Mouse (Mus musculus) liver, adult 2 months (tissue): Measurements from ENCODE around the gene Cpne6. TPM values are rescaled to one million over a fixed set of nuclear protein-coding genes. Genes with fewer than 3 reads are reported as not detected.

Experiments used
- DNase-seq: peaks from one replicate; pipeline ENCODE4 v3.0.0-alpha.2; 2011; ENCODE audit warnings: low read depth, low spot score; ENCODE audit errors: extremely low read depth
- H3K27ac ChIP-seq: fragments of 200-500 bp; replicated peaks from 2 replicates; pipeline ENCODE4 v1.5.1; 2012; ENCODE audit warnings: low read depth, mild to moderate bottlenecking, control low read depth, inconsistent platforms, low read length; ENCODE audit not compliant: insufficient read depth
- H3K27me3 ChIP-seq: fragments of 200-500 bp; 2 replicates; pipeline ENCODE4 v1.6.1; 2012; ENCODE audit warnings: mild to moderate bottlenecking, moderate library complexity, low read length, inconsistent platforms; ENCODE audit not compliant: control insufficient read depth, insufficient read depth
- H3K36me3 ChIP-seq: fragments of 200-500 bp; 2 replicates; pipeline ENCODE4 v1.6.1; 2012; ENCODE audit warnings: low read length, inconsistent platforms; ENCODE audit not compliant: control insufficient read depth, insufficient read depth
- H3K4me1 ChIP-seq: fragments of 200-500 bp; 2 replicates; pipeline ENCODE4 v1.6.1; 2011; ENCODE audit warnings: low read length; ENCODE audit not compliant: control insufficient read depth, insufficient read depth
- H3K4me3 ChIP-seq: fragments of 200-500 bp; 2 replicates; pipeline ENCODE4 v1.5.1; 2011; ENCODE audit warnings: low read depth, mild to moderate bottlenecking, control low read depth, low read length, moderate library complexity; ENCODE audit not compliant: insufficient read depth
- H3K79me2 ChIP-seq: fragments of 200-500 bp; 2 replicates; pipeline ENCODE4 v1.6.1; 2012; ENCODE audit warnings: inconsistent platforms, mild to moderate bottlenecking, low read length, moderate library complexity; ENCODE audit not compliant: control insufficient read depth, insufficient read depth
- H3K9ac ChIP-seq: fragments of 200-500 bp; 2 replicates; pipeline ENCODE4 v1.6.1; 2012; ENCODE audit warnings: low read depth, mild to moderate bottlenecking, control low read depth, inconsistent platforms, low read length
- CTCF ChIP-seq: fragments of 200-500 bp; IDR thresholded peaks from 2 replicates; pipeline ENCODE4 v1.5.1; 2011; ENCODE audit warnings: low read depth, low read length, control low read depth
- POLR2A ChIP-seq: fragments of 200-500 bp; IDR thresholded peaks from 2 replicates; pipeline ENCODE4 v1.6.1; 2011; ENCODE audit warnings: low read length, control low read depth; ENCODE audit not compliant: insufficient read depth; ENCODE audit errors: extremely low read depth
- WGBS: fragments of 180-500 bp; shearing (Covaris S2); methylation state at CpG from one replicate; pipeline ENCODE4 v1.1.7; 2018; 5-methylcytosine and 5-hydroxymethylcytosine counted together
- polyA plus RNA-seq: library from polyadenylated mRNA; depleted of rRNA; stranded (reverse); fragments of >200 nt; gene quantifications from 2 replicates; pipeline ENCODE4 v1.2.3, GENCODE M21; 2012
- total RNA-seq: library from RNA; depleted of rRNA; stranded (reverse); fragments of >200 nt; gene quantifications from 2 replicates; pipeline ENCODE4 v1.2.3, GENCODE M21; 2014

Cpne6 gene
- total and polyA plus RNA-seq, 2 experiments: not detected

DNA sequence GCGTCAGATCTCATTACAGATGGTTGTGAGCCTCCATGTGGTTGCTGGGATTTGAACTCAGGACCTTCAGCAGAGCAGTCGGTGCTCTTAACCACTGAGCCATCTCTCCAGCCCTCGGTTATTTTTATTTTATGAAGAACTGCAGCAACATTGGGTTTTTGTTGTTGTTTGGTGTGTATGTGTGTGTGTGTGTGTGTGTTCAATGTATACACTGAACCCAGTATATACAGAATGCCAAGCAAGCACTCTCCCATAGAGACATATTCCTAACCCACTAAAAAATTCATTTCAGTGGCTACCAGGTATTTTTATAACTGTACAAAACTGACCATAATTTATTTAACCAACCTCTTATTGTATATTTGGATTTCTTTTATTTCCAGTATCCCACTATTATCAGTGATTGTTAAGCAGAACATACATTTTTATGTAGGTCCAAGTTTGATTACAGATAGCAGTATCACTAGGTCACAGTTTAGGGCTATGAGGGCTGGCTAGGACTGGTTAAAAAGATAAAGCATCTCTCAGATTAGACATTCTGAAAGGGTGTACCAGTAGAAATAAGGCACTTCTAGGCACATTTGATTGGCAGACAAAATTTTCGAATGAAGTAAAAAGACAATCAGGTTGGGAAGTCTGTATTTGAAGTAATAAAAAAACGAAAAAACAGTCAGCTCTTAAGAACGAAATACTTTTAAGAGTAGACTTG lies 48.6 kb downstream of the Cpne6 start:
- peaks cover 13% of the 10 kb centered on the region for H3K4me1 ChIP-seq
- no peak overlapping the region for H3K9ac ChIP-seq
- no peak for TF ChIP-seq POLR2A
- TF ChIP-seq CTCF: no peak
- peak overlapping the region; percentile 81; the same call in 1 of the 2 replicates for H3K4me3 ChIP-seq
- WGBS: 49% methylated on average over 6 of the region's 6 CpGs
- H3K27ac ChIP-seq: no peak overlapping the region
- peaks cover 9% of the 10 kb centered on the region for H3K36me3 ChIP-seq
- H3K79me2 ChIP-seq: peaks cover 16% of the 10 kb centered on the region
- DNase-seq: no peak
- H3K27me3 ChIP-seq: no peaks in the 10 kb centered on the region

DNA sequence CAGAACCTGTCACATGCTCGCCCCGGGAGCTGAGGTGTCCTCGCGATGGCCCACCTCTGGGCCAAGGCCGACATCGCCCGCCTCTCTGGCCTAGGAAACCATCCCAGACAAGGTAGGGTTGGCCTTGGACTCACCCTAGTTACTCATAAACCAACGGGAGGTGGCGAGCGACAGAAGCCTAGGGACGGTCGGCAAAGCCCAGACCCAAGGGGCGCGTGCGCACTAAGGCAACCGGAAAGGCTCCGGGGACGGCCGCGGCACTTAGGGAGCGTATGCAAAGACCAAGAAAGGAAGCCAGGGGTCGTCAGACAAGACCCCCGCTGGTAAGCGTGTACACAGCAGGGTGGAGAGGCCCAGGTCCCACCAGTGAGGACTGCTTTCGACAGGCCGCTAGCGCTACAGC lies 49.6 kb downstream of the Cpne6 start, which contains the start of gene Dcaf11:
Dcaf11 (plus strand) TSS at position 208 of the 403 bp plus-strand sequence.
- H3K27ac ChIP-seq: peak within 1 kb of the TSS; percentile 98
- TF ChIP-seq CTCF (peak; percentile 12; the same call in 1 of the 2 replicates), POLR2A (peak; percentile 53)
- peak within 1 kb of the TSS; percentile 91 for H3K9ac ChIP-seq
- peaks cover 18% of the 10 kb centered on the region for H3K36me3 ChIP-seq
- peak within 1 kb of the TSS; percentile 81 for H3K4me3 ChIP-seq
- no peaks in the 10 kb centered on the region for H3K27me3 ChIP-seq
- peaks cover 13% of the 10 kb centered on the region for H3K4me1 ChIP-seq
- 0% methylated on average over 27 of the region's 27 CpGs for WGBS
- DNase-seq: peak; percentile 94
- H3K79me2 ChIP-seq: peaks cover 16% of the 10 kb centered on the region

DNA sequence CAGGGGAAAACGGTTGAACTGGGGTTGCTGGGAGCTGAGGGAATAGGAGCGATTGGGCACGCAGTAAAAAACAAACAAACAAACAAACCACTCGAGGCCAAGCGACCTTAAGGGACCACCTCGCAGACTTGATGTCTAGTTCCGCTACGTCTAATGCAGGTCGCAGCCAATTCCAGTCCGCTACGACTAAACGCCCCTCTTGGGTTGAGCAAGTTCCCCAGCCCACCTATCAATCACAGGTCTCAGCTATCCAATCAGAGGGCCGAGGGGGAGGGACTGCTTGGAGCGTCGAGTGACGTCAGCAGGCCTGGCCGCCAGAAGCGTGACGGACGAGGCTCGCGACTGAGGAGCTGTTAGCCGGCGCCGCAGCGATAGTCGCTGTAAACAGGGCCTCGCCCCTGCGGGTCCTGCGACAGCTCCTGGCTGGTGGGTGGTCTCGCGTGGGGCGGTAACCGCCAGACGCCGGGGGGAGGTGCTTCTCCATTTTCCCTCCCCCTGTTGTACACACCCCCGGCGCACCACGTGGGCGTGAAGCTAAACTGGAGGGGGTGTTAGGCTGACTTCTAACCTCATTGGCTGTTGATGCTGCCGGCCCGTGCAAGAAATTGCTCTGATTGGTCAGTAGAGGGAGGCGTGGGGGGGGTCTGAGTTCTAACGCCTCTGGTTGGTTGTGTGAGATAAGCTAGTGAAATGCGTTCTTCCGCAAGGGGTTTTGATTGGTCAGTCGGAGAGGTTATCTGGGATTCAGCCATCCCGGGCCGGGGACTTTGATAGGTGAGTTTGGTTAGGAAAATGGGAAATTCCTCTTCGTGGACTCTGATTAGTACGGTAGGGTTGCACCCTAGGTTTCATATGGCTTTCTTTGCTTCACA lies 50.2 kb downstream of the Cpne6 start, which contains the start of gene A730061H03Rik:
A730061H03Rik (minus strand) TSS at position 205 of the 872 bp plus-strand sequence.
- Histone ChIP-seq H3K9ac (peak within 1 kb of the TSS; percentile 91), H3K27me3 (no peaks in the 10 kb centered on the region), H3K36me3 (peaks cover 25% of the 10 kb centered on the region), H3K4me1 (peaks cover 13% of the 10 kb centered on the region), H3K4me3 (peak within 1 kb of the TSS; percentile 81), H3K27ac (peak within 1 kb of the TSS; percentile 98), H3K79me2 (peaks cover 16% of the 10 kb centered on the region)
- TF ChIP-seq CTCF (no peak), POLR2A (0 out of 2 replicates have a peak, but pooled peaks have one; percentile 20)
- under 1% methylated on average over 51 of the region's 51 CpGs for WGBS
- DNase-seq: peak; percentile 99

DNA sequence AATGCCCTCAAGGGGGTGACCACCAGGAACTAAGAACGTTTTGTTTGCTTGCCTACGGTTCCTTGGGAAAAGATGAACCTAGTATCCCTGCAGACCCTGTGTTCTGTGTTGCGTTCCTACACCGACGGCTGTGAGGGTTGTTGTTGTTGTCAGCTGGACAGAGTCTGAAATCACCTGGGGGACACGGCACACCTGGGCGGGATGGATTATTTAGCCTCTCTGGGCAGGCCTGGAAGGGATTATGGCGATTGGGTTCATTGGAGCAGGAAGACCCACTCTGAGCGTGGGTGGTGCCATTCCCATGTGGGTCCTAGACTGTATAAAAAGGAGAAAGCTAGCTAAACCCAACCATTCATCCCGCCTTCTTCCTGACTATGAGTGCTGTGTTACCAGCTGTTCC lies 51.6 kb downstream of the Cpne6 start:
- peaks cover 16% of the 10 kb centered on the region for H3K79me2 ChIP-seq
- H3K36me3 ChIP-seq: peaks cover 36% of the 10 kb centered on the region
- H3K27me3 ChIP-seq: no peaks in the 10 kb centered on the region
- TF ChIP-seq CTCF: no peak
- TF ChIP-seq POLR2A: no peak
- H3K4me1 ChIP-seq: peaks cover 21% of the 10 kb centered on the region
- WGBS: 34% methylated on average over 10 of the region's 10 CpGs
- peak overlapping the region; percentile 91 for H3K9ac ChIP-seq
- H3K27ac ChIP-seq: peak overlapping the region; percentile 97
- no peak for DNase-seq
- peak overlapping the region; percentile 72 for H3K4me3 ChIP-seq

DNA sequence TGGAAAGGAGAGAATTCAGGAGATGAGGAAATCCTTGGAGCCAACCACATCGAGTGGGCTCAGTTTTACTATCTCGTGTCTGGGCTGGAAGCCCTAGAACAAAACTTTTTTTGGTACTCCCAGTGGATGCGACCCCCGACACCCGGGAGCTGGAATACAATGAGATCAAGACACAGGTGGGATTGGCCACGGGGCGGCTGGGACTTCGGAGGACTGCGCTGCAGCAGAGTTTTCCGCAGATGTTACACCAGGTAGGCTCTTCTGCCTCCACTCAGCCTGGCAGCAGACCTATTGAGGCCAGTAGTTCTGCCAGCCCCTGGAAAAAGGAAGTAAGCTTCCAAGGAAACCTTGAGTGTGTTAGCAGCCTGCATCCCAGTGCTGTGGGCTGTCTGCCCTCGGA lies 53.0 kb downstream of the Cpne6 start:
- H3K4me1 ChIP-seq: peaks cover 24% of the 10 kb centered on the region
- no peak overlapping the region for H3K4me3 ChIP-seq
- H3K27ac ChIP-seq: no peak overlapping the region
- DNase-seq: no peak
- H3K36me3 ChIP-seq: peaks cover 45% of the 10 kb centered on the region
- H3K79me2 ChIP-seq: peaks cover 16% of the 10 kb centered on the region
- 83% methylated on average over 11 of the region's 11 CpGs for WGBS
- TF ChIP-seq POLR2A: no peak
- TF ChIP-seq CTCF: no peak
- no peak overlapping the region for H3K9ac ChIP-seq
- no peaks in the 10 kb centered on the region for H3K27me3 ChIP-seq
